In the genomic region with DNA sequence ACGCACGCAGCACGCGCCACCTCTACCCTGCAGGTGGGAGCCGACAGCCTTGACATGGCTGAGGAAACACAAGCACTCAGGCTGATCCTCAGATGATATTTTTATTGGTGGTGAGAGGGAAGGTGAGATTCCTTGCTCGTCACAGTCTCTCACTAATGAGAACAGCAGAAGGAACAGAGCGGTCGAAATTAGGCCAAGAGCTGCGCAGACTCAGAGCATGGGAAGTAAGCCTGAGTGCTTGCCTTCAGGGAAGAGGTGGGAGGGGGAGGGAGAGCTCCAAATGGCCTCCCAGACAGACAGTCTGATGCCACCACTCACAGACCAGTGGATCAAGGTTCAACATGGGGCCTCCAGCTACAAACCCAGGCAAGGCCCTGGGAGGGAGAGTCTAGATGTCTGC, we compare ENCODE assay signal across 6 mouse cellular contexts.
"Had no signal": no experiment of that assay in that cellular context is flagged by ENCODE, and none has a peak within 500 bp of the region (broad histone marks: within the 10 kb centered on the region; RNA-seq: fewer than 3 reads in every experiment).

No protein-coding gene starts in this region.

- DNase-seq: left cerebral cortex, postnatal 4 days; liver, embryonic 13.5 days; liver, postnatal 0 days; lung, adult 18-20 months; lung, adult 2 months; lung, postnatal 36 days had no signal
